Mouse (Mus musculus) adrenal gland, adult 2 months (tissue): Measurements from ENCODE around the gene Mark3. TPM values are rescaled to one million over a fixed set of nuclear protein-coding genes. Genes with fewer than 3 reads are reported as not detected.

Experiments used
- DNase-seq: peaks from one replicate; pipeline ENCODE4 v3.0.0; 2021
- polyA plus RNA-seq: library from polyadenylated mRNA; depleted of rRNA; stranded (reverse); fragments of >200 nt; gene quantifications from 2 replicates; pipeline ENCODE4 v1.2.3, GENCODE M21; 2012
- total RNA-seq, 2 experiments: library from RNA; stranded (reverse); gene quantifications; 2 replicates each; pipeline ENCODE4 v1.2.3; 2021

Mark3 gene
- total and polyA plus RNA-seq, 3 experiments: 35.8 to 95.9 (median 83.2) TPM

GRCm38 (mm10) chr12:111674850-111675486 lies 100.6 kb downstream of the Mark3 start:
- no peak for DNase-seq

- DNase-seq: no peak
Measured at GRCm38 (mm10) chr12:111675797-111676580, 101.7 kb downstream of the Mark3 start.

GRCm38 (mm10) chr12:111677421-111677820 lies 103.1 kb downstream of the Mark3 start:
- DNase-seq: no peak

- peak; percentile 91 for DNase-seq
Measured at GRCm38 (mm10) chr12:111677882-111678669, 103.8 kb downstream of the Mark3 start, which contains the start of gene Trmt61a. Gene Trmt61a, plus strand, starts transcription at chr12:111678105.

GRCm38 (mm10) chr12:111678670-111678933 lies 104.3 kb downstream of the Mark3 start:
- DNase-seq: no peak

- DNase-seq: no peak
Measured at GRCm38 (mm10) chr12:111678997-111679396, 104.7 kb downstream of the Mark3 start.

- DNase-seq: no peak
Measured at GRCm38 (mm10) chr12:111680661-111681060, 106.3 kb downstream of the Mark3 start.

GRCm38 (mm10) chr12:111681305-111681704 lies 107.0 kb downstream of the Mark3 start:
- no peak for DNase-seq

- no peak for DNase-seq
Measured at GRCm38 (mm10) chr12:111682003-111682402, 107.7 kb downstream of the Mark3 start.

- no peak for DNase-seq
Measured at GRCm38 (mm10) chr12:111682806-111683205, 108.5 kb downstream of the Mark3 start.

GRCm38 (mm10) chr12:111686390-111686789 lies 112.1 kb downstream of the Mark3 start:
- peak; percentile 71 for DNase-seq

- DNase-seq: peak; percentile 82
Measured at GRCm38 (mm10) chr12:111687350-111688068, 113.2 kb downstream of the Mark3 start.

GRCm38 (mm10) chr12:111688069-111688428 lies 113.7 kb downstream of the Mark3 start:
- no peak for DNase-seq

GRCm38 (mm10) chr12:111689426-111689825 lies 115.1 kb downstream of the Mark3 start:
- no peak for DNase-seq

GRCm38 (mm10) chr12:111691346-111691872 lies 117.1 kb downstream of the Mark3 start:
- DNase-seq: no peak

GRCm38 (mm10) chr12:111692899-111693298 lies 118.6 kb downstream of the Mark3 start:
- no peak for DNase-seq

- DNase-seq: no peak
Measured at GRCm38 (mm10) chr12:111693341-111694270, 119.3 kb downstream of the Mark3 start.

GRCm38 (mm10) chr12:111694271-111694781 lies 120.0 kb downstream of the Mark3 start:
- DNase-seq: peak; percentile 48

- DNase-seq: peak; percentile 35
Measured at GRCm38 (mm10) chr12:111694880-111695804, 120.8 kb downstream of the Mark3 start.
